Mouse (Mus musculus): ENCODE measurements around the gene Vipr2.

Vipr2 gene

GRCm38 (mm10) chr12:116097166-116097565 is 19.6 kb downstream of the Vipr2 start:
- no peak for DNase-seq

- DNase-seq = no peak
Measured at GRCm38 (mm10) chr12:116101945-116102344, 24.4 kb downstream of the Vipr2 start.

DNA sequence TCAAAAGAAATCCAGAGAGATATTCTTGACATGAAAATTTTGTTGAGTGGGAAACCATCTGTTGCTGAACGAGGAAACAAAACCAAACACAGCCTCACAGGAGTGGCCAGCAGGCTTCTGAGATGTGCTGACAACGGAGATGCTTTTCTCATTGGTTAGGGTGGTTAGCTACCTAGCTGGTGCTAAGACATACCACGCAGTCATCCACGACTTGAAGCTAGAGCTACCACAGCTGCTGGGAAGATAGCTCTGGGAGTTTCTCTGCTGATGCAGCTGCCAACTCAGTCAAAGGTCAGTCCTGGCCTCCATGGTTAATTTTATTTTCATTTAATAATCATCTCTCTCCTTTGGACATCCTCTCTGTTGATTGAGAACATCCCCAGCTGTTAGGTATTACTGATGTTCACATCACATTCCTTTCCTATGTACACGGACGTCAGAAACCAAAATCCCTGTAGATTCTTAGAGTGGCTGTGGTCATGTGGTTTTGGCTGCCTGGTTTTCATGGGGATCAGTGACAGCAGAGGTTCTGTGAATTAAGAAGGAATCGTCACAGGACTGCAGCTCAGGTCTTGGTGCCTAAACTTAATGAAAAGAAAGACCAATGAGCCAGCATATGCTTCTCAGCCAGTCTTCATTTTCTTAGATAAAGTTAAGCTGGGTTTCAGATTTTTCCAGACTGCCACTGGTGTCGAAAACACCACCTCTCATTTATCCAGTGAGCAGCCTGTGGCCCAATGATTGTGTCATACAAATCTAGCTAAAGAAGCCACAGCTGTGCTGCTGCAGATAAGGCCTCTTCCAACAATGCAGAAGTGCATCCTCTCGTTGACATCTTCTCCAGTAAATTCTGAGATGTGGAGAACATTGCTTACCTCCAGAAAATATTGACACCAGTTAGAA is 32.2 kb downstream of the Vipr2 start:
- peak; percentile 10 for DNase-seq

DNA sequence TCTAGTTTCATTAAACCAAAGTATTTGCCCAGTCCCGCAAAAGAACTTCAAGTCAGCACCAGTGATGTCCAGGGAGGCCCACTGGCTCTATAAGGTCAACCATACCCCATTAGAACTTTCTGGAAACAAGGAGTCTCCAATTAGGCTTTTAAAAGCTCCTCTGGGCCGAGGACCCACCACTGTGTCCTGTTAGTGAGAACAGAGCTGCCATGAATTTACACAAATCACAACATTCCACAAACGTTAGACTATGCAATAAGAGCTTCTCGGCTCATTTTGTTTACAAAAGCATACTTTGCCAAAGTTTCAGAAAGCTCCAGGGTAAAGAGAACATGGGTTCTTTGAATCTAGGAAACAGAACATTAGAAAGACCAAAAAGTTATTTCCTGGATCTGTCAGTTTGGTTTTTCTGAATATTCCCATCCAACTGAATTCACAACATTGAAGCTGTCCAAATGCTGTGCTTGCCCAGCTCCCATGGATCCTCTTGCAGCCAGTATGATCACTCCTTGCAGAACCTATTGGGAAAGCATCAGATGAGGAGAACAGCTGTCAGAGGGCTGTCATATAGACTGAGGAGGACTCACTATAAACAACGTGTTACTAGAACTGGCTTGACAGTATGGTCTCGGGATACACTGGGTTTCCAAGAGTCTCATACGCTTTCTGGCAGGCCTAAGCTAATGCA is 33.6 kb downstream of the Vipr2 start:
- no peak for DNase-seq

GRCm38 (mm10) chr12:116115781-116116180 is 38.3 kb downstream of the Vipr2 start:
- DNase-seq = no peak

- DNase-seq = no peak
Measured at GRCm38 (mm10) chr12:116116455-116116854, 38.9 kb downstream of the Vipr2 start.

DNA sequence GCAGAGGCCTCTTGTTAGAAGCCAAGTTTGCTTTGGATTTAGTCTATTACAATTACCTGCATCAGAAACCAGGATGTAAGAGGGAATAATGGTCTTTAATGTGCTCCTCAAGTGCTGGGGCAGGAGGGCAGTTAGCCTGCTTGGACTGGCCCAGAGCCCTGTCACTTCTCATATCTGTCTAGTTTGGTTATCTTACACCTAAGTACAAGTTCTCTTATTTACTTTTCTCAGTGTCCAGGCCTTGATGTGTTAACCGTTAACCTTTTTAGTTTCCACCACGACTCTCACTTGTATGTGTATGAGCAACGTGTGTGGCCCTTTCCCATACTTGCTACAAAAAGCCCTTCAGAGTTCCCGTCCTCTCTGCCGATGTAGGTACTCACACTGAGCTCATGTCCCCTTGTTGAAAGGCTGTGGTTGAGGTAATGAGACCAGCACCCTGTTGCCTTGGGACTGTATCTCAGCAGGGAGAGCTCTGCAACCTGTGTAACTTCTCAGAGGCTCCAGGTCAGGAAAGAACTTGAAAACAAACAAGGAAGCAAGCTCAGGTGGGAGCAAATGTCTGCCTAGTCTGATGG is 39.9 kb downstream of the Vipr2 start:
- DNase-seq = no peak

- DNase-seq = no peak
Measured at GRCm38 (mm10) chr12:116119001-116119400, 41.5 kb downstream of the Vipr2 start.

DNA sequence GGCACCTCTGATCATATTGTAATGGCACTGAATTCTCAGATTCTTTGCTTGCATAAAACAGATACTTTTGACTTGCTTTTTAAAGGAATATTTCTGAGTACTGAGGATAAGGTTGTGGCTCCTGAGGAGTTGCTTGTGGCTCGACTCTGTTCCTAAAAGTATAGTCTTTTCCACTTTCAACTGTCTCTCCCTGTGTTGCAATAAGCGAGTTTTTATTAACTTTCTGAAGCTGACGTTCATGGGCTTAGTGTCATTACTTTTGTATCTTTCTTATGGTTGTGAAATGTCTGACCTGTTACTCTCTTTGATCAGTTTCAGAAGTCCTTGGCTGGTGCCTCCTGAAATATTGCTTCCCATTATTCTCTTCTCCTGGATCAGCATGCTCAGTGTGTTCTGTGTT is 46.3 kb downstream of the Vipr2 start:
- no peak for DNase-seq

DNA sequence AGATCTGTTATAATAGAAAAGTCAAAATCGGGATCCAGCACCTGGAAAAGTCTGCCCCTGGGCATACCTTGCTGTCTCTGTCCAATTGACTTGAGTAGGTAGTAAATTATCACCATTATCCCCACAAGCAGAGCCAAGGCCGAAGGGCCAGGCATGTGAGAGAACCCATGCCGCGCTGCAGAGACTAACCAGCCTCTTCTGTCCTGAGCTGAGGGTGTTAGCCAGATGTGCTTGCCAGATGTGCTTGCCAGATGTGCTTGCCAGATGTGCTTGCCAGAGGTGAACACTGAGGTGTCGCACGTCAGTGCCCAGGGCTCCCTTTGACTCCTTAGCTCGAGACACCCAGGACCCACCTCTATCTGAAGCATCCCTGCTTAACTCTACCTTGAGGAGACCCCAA is 53.4 kb downstream of the Vipr2 start:
- no peak for DNase-seq

DNA sequence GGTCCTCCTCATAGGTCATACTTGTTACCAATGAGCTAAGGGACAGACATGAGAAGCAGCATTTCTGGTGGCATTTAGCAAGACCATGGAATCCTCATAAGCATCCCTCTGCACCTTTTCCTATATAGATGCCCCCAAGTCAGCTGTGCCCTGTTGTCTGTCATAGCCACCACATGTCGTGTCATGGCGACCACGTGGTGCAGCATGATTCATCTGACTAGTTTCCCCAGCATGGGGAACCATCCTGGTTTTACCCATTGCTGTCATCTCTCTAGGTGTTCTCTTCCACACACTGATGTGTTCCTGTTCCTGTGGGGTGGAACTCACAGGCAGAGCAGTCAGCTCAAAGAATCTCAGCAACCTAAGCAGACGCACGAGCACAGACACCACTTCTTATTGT is 55.4 kb downstream of the Vipr2 start:
- peak; percentile 0 for DNase-seq

GRCm38 (mm10) chr12:116135906-116136305 is 58.4 kb downstream of the Vipr2 start:
- DNase-seq = peak; percentile 4

- DNase-seq = peak; percentile 2
Measured at GRCm38 (mm10) chr12:116138322-116139205, 61.0 kb downstream of the Vipr2 start.

DNA sequence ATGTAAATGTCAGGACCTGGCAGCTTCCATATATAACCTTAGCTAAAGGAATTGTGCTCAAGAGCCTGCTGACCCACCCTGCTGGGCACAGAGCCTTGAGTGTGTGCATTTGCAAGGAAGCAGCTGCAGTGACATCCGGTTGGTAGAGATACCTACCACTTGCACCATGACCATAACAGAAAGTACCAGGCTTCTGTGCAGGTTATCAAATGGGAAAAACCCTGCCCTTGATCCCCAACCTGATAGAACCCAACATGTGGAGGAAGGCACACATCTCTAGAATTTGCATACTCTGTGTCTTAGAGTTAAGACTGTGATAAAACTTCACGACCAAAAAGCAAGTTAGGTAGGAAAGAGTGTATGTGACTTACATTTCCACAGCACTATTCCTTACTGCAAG is 63.1 kb downstream of the Vipr2 start:
- no peak for DNase-seq

GRCm38 (mm10) chr12:116141816-116142215 is 64.3 kb downstream of the Vipr2 start:
- DNase-seq = no peak

GRCm38 (mm10) chr12:116142464-116142863 is 64.9 kb downstream of the Vipr2 start:
- no peak for DNase-seq

GRCm38 (mm10) chr12:116145246-116145645 is 67.7 kb downstream of the Vipr2 start:
- no peak for DNase-seq

DNA sequence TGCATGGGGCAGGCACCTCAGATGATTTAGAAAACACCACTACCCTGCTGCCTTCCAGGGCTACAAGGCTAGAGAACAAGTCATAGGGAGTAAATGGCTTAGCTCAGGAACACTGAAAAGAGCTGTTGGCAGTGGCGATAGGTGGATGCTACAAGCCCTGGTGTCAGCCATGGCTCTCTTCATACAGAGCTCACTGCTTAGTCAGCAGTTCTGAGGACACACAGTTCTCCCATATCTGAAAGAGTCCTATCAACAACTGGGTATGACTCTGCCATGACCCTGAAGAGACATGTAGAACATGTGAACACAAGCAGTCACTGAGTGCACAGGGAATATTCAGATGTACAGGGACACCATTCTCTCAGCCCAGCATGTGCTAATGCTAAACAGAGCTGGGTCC is 68.2 kb downstream of the Vipr2 start:
- DNase-seq = no peak

- no peak for DNase-seq
Measured at GRCm38 (mm10) chr12:116146996-116147634, 69.6 kb downstream of the Vipr2 start.

- DNase-seq = no peak
Measured at GRCm38 (mm10) chr12:116152866-116153428, 75.4 kb downstream of the Vipr2 start.

GRCm38 (mm10) chr12:116156792-116157532 is 79.4 kb downstream of the Vipr2 start:
- no peak for DNase-seq
